Mouse (Mus musculus) right cerebral cortex, postnatal 10 days (tissue): ENCODE measurements at regions not wholly inside any gene's neighbourhood (a gene's known extent, or its start where the extent isn't known, plus 50 kb on each side); places are given as distances from the start of the nearest gene placed in this dataset.

Source experiments
- DNase-seq, 2 experiments: peaks; one replicate each; pipeline ENCODE4 v3.0.0; 2021; ENCODE audit warnings: low spot score in 2 of 2

DNA sequence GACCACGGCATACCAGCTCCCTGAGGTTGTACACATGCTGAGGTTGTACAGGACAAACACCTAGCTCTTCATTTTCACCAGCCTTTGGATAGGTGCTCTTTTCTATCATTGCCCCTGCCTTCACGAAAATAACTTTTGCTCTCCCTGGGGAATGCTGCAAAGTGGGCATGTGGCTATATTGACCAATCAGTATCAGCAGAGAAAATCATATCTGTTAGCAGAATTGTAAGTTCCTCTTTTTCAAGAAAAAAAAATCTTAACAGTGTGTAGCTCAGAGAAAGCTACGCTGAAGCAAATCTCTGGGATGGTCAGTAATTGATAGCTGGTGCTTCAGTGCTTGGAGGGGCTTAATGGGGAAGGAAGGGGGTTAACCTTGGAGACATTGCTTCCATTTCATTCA is 319.6 kb upstream of the 5930422O12Rik start:
- DNase-seq = no peak

DNA sequence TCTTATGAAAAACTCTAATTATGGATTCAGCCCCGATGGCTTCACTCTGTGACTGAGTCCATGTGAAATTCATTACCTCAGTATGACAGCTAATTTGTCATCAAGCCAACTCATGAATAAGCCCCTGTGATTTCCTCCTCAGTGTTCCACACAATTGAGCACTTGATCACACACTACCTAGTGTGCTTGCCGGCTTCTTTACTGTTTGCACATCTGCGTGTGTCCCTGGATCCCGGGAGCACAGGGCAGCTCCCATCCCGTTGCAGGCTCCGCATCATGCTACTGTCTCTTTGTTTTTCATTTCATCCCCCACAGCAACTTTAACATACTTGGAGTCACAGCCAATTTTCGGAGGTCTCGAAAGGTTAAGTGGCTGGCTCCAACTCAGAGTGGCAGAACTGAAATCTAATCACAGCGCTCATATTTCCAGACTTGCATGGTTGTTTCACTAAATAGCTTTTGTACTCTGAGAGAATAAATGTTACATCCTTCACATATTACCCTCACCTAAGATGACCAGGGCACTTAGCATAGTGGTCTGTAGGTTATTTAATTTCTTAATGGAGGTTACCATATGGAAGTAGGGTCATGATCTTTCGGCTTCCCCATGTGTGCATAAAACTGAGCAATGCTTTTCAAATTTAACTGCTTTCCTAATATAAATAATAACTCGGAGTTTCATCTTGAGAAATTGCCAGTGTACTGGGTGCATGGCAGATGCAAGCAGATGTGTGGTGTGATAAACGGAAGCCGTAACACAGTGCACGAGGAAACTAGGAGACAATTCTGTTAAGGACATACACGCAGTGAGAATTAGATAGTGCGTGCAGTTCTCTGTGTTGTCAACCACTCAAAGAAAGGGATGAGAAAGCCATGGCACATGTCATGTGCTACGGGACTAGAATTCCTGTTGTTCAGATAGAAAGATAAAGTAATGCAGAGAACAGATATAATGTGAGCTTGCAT is 313.0 kb upstream of the 5930422O12Rik start:
- no peak for DNase-seq

DNA sequence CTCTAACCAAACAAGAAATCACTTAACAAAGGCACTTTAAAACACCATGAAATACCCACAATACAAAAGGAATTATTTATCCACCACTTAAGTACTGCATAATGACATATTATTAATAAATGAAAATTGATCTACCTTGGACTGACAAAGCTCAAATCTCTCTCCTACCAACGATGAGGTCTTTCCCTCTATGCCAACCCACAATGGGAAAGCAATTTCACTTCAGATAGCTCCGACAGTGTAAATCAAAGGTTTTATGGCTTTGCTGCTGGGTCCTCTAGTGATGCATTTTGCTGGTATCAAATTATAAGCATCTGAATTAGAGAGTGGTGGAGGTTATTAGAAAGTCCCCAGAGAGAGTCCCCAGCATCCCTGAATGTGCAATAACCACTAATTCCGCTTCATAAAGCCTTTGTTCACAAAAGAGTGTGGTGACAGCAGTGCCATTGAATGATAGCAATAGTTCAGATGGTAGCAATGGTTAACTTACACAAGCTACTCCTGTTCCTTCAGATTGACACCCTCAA is 305.4 kb upstream of the 5930422O12Rik start:
- no peak for DNase-seq

DNA sequence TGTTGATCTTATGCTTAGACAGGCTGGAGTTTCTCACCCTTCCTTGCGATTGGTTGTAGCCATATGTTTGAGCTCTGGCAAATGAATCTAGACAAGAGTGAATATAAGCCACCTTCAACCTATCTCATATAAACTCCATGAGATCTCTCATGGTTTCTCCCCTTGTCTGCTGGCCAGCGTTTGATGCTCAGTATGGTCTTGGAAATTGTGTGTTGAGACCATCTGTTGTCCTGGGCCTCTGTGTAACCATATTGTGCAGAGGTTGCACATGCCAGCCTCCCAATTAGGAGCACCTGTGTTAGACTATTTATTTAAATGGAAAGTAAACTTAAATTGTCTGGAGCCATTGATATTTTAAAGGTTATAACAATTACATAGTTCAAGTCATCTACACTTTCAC is 301.5 kb upstream of the 5930422O12Rik start:
- DNase-seq = no peak

DNA sequence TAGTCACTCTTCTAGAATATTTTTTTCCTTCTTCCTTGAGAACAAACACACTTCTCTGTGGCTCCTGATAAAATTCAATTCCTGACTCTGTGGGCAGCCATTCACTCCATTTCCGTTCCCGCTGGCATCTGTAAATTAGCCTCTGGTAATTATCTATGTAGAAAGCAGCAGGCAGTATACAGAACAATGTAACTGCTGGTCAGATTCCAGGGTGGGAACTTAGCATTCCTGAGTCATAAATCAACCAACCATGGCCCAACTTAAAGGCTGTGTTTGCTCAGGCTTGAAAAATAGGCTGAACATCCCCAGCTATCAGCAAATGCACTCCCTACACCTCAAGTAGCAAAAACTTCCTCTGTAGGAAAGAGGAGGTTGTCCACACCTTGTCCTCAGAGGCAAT is 289.6 kb upstream of the 5930422O12Rik start:
- no peak for DNase-seq

DNA sequence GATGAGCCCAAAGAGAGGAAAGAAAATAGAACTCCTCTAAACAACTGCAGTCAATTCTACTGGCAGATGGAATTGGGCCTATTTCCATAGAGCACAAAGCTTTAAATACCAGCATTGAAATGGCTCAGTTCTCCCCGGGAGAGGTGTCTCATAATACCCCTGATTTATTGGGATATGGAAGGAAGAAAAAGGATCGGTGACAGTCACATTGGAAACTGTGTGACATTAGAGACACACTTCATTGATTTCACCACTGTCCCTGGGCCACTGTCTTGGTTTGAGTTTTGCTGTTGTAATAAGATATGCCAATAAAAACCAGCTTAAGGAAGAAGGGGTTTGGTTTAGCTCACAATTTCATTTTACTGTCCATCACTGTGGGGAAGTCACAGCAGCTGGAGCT is 288.7 kb upstream of the 5930422O12Rik start:
- no peak for DNase-seq

DNA sequence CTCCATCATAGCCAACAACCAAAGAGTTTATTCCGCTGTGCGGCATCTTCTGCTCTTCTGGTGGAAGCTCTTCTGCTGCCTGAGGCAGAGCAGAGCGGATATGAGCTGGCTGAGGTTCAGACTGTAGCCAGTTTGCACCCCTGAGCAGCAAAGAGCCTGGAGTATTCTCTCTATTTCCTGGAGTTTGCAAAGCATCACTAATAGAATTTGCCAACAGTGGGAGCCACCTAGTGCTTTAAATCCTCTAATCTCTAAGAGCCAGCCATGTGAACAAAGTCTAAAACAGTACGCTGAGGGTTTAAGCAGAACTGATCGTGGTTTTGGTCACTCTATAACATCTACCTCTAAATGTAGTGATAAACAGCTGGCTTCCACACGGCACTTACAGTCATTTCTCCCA is 250.9 kb upstream of the 5930422O12Rik start:
- no peak for DNase-seq

DNA sequence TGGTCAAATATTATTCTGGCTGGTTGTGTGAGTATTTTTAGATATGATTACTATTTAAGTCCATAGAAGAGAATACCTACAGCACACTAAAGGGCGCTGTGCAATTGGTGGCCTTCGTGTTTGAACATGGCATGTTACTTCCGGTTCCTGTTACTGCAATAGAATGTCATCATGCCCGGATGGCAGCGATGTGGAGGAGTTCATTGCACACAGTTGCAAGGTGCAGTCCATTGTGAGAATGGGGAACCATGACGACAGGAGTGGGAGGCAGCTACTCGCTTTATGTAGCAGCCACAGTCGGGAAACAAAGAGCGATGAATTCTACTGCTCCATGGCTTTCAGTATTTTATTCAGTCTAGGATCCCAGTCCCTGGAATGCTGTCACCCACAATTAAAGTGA is 245.5 kb upstream of the 5930422O12Rik start:
- no peak for DNase-seq
